Mouse (Mus musculus) lung, adult 2 months (tissue): ENCODE measurements around the gene Cdca5.

Experiments used
- CTCF ChIP-seq: fragments of 200-500 bp; IDR thresholded peaks from 2 replicates; pipeline ENCODE4 v1.5.1; 2011; ENCODE audit warnings: mild to moderate bottlenecking, low read length, control low read depth; ENCODE audit not compliant: insufficient read depth
- POLR2A ChIP-seq: fragments of 200-500 bp; IDR thresholded peaks from 2 replicates; pipeline ENCODE4 v1.6.1; 2011; ENCODE audit warnings: low read depth, mild to moderate bottlenecking, control low read depth, low read length, borderline replicate concordance; ENCODE audit errors: extremely low read depth

DNA sequence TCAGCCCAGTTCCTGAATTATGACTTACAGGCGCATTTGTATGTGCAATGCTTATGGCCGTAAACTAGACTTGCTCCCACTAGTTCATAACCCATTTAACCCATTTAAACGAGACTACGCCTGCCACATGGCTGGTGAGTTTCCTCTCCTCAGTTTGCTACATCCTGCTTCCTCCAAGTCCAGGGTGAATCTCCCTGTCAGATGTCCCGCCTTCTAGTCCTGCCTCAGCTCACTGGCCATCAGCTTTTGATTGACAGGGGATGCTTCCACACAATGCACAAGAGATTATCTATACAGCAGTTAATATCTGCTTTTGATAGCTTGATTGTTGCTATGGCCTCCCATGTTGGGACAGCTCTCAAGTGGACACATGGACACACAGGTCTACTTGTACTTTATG, 30.5 kb upstream of the Cdca5 start:
- TF ChIP-seq POLR2A (no peak), CTCF (no peak)
